Mouse (Mus musculus) c-Kit-negative CD71-positive TER-119-positive erythroid progenitor cells, embryonic 14.5 days (primary cell): Measurements from ENCODE around the gene Nadk.
"Not testable (repeated sequence)": the region's sequence is repeated elsewhere in the genome, so short reads cannot be mapped to it uniquely, and the experiment has no call there.

Experiments
- DNase-seq: peaks from one replicate; pipeline ENCODE4 v3.0.0-alpha.2; 2013; ENCODE audit warnings: low read depth, low spot score

Gene Nadk

DNA sequence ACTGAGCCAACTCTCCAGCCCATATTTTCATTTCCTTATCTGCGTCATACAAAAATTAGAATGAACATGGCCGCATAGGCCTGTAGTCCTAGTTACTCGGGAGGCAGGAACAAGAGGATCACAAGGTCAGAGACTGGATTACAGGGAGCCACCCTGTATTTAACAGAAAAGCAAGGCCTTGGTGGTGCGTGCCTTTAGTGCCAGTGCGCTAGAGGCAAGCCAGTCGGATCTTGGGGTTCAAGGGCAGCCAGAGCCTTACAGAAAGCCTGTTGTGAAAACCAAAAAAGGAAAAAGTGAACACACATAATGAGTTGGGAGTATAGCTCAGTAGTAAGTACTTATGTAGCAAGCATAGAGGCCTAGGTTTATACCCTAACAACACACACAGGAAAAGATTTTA lies 7.6 kb downstream of the Nadk start:
- DNase-seq = no peak

GRCm38 (mm10) chr4:155570315-155570714 lies 8.1 kb downstream of the Nadk start:
- DNase-seq = not testable (repeated sequence)

- no peak for DNase-seq
These were observed 9.3 kb downstream of the Nadk start for GRCm38 (mm10) chr4:155571442-155571841.

- DNase-seq = no peak
These were observed 11.0 kb downstream of the Nadk start for GRCm38 (mm10) chr4:155573155-155573554.

DNA sequence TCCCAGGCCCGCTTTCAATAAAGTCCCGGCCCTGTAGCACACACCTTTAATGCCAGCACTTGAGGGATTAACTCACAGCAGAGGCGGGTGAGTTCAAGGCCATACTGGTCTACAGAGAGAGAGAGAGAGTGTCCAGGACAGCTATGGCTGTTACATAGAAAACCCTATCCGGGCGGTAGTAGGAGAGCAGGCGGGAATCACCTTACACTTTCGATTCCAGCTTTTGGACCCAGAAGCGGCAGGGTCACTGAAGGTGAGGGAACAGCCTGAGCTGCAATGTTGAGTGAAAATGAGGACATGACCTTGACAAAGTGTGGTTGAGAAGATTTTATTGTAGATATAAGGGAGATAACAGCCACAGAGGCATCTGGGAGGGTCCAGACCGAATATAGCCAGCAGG lies 11.7 kb downstream of the Nadk start:
- no peak for DNase-seq

DNA sequence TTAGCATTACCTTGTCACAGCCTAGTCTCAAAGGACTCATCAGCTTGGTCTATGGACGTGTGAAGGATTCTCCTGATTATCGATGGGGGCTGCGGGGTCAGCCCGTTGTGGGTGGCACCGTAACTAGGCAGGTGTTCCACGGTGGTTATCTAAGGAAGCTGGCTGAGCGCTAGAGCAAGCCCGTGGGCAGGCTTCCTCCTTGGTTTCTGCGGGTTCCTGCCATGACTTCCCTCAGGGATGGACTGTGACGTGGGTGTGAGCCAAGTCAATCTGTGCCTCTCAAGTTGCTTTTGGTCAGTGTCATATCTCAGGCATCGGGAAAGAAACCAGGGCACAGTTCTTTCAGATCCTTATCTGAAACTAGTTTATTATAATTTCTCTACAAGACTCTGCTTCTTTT lies 12.8 kb downstream of the Nadk start:
- no peak for DNase-seq

- DNase-seq = no peak
These were observed 13.3 kb downstream of the Nadk start for GRCm38 (mm10) chr4:155575521-155575920.

DNA sequence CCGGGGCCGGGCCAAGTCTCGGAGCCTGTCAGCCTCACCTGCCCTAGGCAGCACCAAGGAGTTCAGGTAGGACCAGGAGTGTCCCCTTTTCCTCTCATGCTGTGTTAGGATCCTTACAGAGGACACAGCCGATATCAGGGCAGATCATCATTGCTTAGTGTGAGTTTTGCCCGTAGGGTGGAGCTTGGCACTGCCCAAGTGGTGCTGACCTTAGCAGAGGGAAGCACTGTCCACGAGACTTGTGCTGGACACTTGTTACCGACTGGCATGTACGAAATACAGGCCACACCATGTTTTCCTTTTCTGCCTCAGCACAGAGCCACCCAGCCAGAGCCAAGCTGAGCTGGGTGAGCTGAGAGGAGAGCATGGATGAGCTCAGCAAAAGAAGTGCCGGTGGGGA lies 15.0 kb downstream of the Nadk start:
- DNase-seq = no peak

DNA sequence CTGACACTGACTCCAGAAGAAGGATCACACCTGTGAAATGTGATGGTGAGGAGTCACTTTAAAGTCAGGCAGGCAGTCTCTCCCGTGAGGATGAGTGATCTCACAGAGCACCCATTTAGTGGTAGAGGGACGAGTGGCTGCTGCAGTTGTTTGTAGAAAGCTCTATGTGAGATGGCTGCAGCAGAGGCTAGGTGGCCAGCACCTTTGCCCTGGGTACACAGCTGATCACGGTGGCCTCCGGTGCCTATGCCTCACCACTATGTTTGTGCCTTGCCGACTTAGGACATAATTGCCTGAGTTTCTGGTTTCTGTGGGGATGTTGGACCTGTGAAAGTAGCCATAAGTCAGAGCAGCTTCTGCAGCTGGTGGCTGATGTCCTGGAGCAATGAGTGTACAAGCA lies 15.6 kb downstream of the Nadk start:
- DNase-seq = no peak

- DNase-seq = no peak
These were observed 16.4 kb downstream of the Nadk start for GRCm38 (mm10) chr4:155578336-155579125.

- no peak for DNase-seq
These were observed 18.2 kb downstream of the Nadk start for GRCm38 (mm10) chr4:155580420-155580819.

GRCm38 (mm10) chr4:155582279-155582905 lies 20.2 kb downstream of the Nadk start:
- no peak for DNase-seq

GRCm38 (mm10) chr4:155589356-155589755 lies 27.2 kb downstream of the Nadk start:
- DNase-seq = no peak

DNA sequence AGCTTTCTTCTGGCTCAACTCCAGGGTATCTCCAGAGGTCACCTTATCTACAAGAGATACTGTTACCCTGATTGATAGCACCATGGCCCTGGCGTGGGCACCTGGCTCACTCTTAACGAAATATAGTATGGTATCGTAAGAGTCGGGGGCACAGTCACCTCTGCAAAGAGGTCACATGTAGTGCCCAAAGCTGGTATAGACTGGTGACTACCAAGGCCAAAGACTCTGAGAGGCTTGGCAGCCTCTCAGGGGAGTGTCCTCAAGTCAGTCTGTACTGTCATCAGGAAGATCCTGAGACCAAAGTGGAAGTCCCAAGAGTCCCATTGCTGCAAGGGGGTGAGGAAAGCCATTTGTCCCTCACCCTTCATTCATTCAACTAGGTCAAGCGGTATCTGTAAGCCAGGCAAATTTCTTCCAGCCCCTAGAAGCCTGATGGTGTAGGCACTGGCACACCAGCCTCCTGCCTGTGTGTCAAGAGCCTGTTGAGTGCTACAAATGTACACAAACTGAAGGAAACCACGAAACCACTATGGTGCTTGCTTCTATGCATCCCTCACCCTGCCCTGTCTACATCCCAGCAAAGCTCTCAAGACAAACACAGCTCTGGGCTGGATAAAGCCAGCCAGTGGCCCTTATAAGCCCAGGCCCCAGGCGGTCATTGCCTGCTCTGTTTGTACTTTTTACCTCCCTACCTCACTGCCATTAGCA lies 29.0 kb downstream of the Nadk start:
- no peak for DNase-seq

DNA sequence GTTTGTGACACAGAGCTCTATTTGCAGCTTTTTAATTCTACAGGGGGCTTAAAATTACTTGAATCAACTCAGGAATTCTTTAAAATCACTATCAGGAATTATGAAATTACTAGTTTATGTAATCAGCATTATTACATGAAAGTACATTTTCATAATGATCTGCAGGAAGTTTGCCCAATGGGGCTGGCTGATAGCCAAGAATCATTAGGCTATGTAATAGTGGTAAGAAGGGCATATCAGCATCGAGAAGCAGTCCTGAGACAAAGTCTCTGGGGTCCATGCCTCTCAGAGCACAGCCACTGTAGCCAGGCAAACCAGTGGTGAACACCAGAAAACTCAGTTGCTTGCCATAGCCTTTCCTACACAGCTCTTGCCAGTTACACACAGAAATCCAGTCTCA lies 31.6 kb downstream of the Nadk start:
- no peak for DNase-seq

GRCm38 (mm10) chr4:155595777-155596176 lies 33.6 kb downstream of the Nadk start:
- DNase-seq = no peak

GRCm38 (mm10) chr4:155596606-155597005 lies 34.4 kb downstream of the Nadk start:
- no peak for DNase-seq

DNA sequence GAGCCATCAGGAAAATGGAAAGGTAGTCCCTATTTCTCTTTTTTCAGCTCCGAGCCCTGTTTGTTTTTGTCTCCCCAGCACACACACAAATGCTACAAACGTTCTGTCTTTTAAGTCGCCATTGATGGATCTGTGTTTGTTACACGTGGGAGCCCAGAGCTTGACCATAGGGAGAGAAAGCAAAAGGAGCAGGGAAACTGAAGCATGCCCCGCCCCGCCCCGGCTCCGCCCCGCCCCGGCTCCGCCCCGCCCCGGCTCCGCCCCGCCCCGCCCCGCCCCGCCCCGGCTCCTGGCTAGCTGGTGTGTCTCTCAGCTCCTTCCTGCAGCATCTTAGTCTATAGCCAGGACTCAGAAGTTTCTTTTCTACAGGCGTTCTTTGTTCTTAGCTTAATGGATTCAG lies 36.4 kb downstream of the Nadk start:
- DNase-seq = peak; percentile 37

GRCm38 (mm10) chr4:155599901-155600825 lies 38.0 kb downstream of the Nadk start:
- no peak for DNase-seq

DNA sequence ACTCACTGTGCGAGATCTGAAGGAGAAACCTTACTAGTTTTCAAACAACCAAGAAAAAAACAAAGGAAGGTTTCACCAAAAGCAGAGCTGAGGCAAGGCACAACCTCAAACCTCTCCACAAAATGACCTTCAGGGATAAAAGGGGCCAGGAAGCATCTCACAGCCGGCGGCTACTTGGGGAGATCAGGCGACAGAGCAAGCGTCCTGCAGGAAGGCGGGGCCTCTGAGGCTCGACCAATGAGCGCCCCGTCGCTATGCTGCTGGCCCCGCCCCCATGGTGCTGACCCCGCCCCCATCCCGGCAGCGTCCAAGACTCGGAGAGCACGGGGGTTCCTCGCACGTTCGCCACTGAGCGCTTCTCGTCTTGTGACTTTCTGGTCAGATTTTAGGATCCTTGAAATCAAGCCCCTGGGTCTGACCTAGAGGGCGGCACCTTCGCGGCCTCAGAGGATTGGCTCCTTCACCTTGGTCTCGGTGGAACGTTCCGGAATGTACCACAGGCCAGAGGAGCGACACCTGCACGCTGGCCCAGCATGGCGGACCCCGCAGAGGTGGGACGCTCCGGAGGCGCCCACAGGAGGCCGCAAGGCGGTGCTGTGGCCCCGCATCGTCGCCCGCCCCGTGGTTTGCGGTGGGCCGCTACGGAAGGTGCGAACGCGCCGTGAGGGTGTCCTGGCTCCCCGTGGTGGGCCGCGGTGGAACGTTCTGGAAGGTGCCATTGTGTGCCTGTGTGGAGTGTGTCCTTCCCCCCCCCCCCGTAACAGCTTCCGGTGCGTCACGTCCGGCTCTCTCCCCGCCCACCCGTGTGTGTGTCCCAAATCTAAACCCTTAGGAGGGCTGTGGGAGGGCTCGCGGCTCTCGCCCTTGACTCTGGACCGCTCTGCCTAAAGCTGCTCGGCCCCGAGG lies 39.2 kb downstream of the Nadk start, which contains the start of gene Slc35e2:
Gene Slc35e2 (plus strand): TSS at position 326 of the 906 bp plus-strand sequence.
- peak; percentile 91 for DNase-seq
